Mouse (Mus musculus) small intestine, adult 2 months (tissue): ENCODE results near the gene Sstr5. TPM values are rescaled to one million over a fixed set of nuclear protein-coding genes. Genes with fewer than 3 reads are reported as not detected.

Source experiments
- H3K27ac ChIP-seq: fragments of 200-500 bp; 2 replicates; pipeline ENCODE4 v1.5.1; 2012; ENCODE audit warnings: low read depth, low read length, control low read depth, inconsistent platforms; ENCODE audit not compliant: insufficient read depth
- H3K27me3 ChIP-seq: fragments of 200-500 bp; 2 replicates; pipeline ENCODE4 v1.6.1; 2012; ENCODE audit warnings: mild to moderate bottlenecking, moderate library complexity, low read length, inconsistent platforms; ENCODE audit not compliant: control insufficient read depth, insufficient read depth
- H3K36me3 ChIP-seq: fragments of 200-500 bp; 2 replicates; pipeline ENCODE4 v1.6.1; 2012; ENCODE audit warnings: mild to moderate bottlenecking, low read length, control low read depth, inconsistent platforms; ENCODE audit not compliant: control insufficient read depth, insufficient read depth
- H3K4me1 ChIP-seq: fragments of 200-500 bp; 2 replicates; pipeline ENCODE4 v1.6.1; 2012; ENCODE audit warnings: low read length, inconsistent platforms, mixed read lengths; ENCODE audit not compliant: control insufficient read depth, insufficient read depth, insufficient read length
- H3K4me3 ChIP-seq: fragments of 200-500 bp; 2 replicates; pipeline ENCODE4 v1.5.1; 2012; ENCODE audit warnings: low read depth, mild to moderate bottlenecking, control low read depth, inconsistent platforms, low read length, moderate library complexity
- CTCF ChIP-seq: fragments of 200-500 bp; IDR thresholded peaks from 2 replicates; pipeline ENCODE4 v1.5.1; 2012; ENCODE audit warnings: low read depth, mild to moderate bottlenecking, control low read depth, inconsistent platforms, low read length, moderate library complexity, mixed read lengths; ENCODE audit not compliant: insufficient replicate concordance, insufficient read length; ENCODE audit errors: extremely low read depth
- POLR2A ChIP-seq: fragments of 200-500 bp; IDR thresholded peaks from 2 replicates; pipeline ENCODE4 v1.6.1; 2012; ENCODE audit warnings: low read depth, mild to moderate bottlenecking, control low read depth, inconsistent platforms, low read length, moderate library complexity
- WGBS: fragments of 180-500 bp; shearing (Covaris S2); methylation state at CpG from one replicate; pipeline ENCODE4 v1.1.7; 2018; 5-methylcytosine and 5-hydroxymethylcytosine counted together
- polyA plus RNA-seq: library from polyadenylated mRNA; depleted of rRNA; stranded (reverse); fragments of >200 nt; gene quantifications from 2 replicates; pipeline ENCODE4 v1.2.3, GENCODE M21; 2012

Gene Sstr5
- polyA plus RNA-seq, 1 experiment: 0.53 TPM

GRCm38 (mm10) chr17:25507799-25508198 is 10.7 kb upstream of the Sstr5 start:
- Histone ChIP-seq H3K4me1 (no peaks in the 10 kb centered on the region), H3K27me3 (no peaks in the 10 kb centered on the region), H3K27ac (no peak overlapping the region), H3K4me3 (no peak overlapping the region), H3K36me3 (no peaks in the 10 kb centered on the region)
- WGBS: 2% methylated on average over 3 of the region's 3 CpGs
- TF ChIP-seq POLR2A (no peak), CTCF (peak; percentile 74; the same call in 1 of the 2 replicates)

GRCm38 (mm10) chr17:25502599-25502998 is 5.5 kb upstream of the Sstr5 start:
- Histone ChIP-seq H3K4me1 (no peaks in the 10 kb centered on the region), H3K27ac (no peak overlapping the region), H3K4me3 (no peak overlapping the region), H3K36me3 (no peaks in the 10 kb centered on the region), H3K27me3 (no peaks in the 10 kb centered on the region)
- TF ChIP-seq POLR2A: no peak
- no peak for TF ChIP-seq CTCF
- 63% methylated on average over 4 of the region's 4 CpGs for WGBS

- H3K4me1 ChIP-seq: 0 out of 2 replicates have a peak, but pooled peaks cover 4% of the 10 kb centered on the region
- H3K4me3 ChIP-seq: no peak overlapping the region
- TF ChIP-seq POLR2A (no peak), CTCF (no peak)
- no peaks in the 10 kb centered on the region for H3K36me3 ChIP-seq
- H3K27ac ChIP-seq: no peak overlapping the region
- H3K27me3 ChIP-seq: peaks cover 2% of the 10 kb centered on the region; the same call in 1 of the 2 replicates
- 81% methylated on average over 6 of the region's 6 CpGs for WGBS
Measured at GRCm38 (mm10) chr17:25482092-25482491, 15.0 kb downstream of the Sstr5 start.

GRCm38 (mm10) chr17:25480820-25481219 is 16.3 kb downstream of the Sstr5 start:
- H3K4me1 ChIP-seq: 0 out of 2 replicates have a peak, but pooled peaks cover 4% of the 10 kb centered on the region
- peaks cover 2% of the 10 kb centered on the region; the same call in 1 of the 2 replicates for H3K27me3 ChIP-seq
- 51% methylated on average over 4 of the region's 4 CpGs for WGBS
- TF ChIP-seq POLR2A (no peak), CTCF (no peak)
- no peaks in the 10 kb centered on the region for H3K36me3 ChIP-seq
- no peak overlapping the region for H3K27ac ChIP-seq
- H3K4me3 ChIP-seq: no peak overlapping the region

GRCm38 (mm10) chr17:25480152-25480551 is 16.9 kb downstream of the Sstr5 start:
- WGBS: 65% methylated on average over 8 of the region's 8 CpGs
- TF ChIP-seq CTCF (no peak), POLR2A (no peak)

GRCm38 (mm10) chr17:25475946-25476744 is 20.9 kb downstream of the Sstr5 start:
- Histone ChIP-seq H3K27me3 (no peaks in the 10 kb centered on the region), H3K27ac (no peak overlapping the region), H3K4me3 (no peak overlapping the region), H3K36me3 (no peaks in the 10 kb centered on the region), H3K4me1 (peaks cover 2% of the 10 kb centered on the region)
- 38% methylated on average over 19 of the region's 19 CpGs for WGBS
- TF ChIP-seq POLR2A (0 out of 2 replicates have a peak, but pooled peaks have one; percentile 15), CTCF (peak; percentile 78; the same call in 1 of the 2 replicates)

More at GRCm38 (mm10) chr17:25480152-25480551, 16.9 kb downstream of the Sstr5 start:
- Histone ChIP-seq H3K36me3 (no peaks in the 10 kb centered on the region), H3K27ac (no peak overlapping the region), H3K27me3 (peaks cover 2% of the 10 kb centered on the region; the same call in 1 of the 2 replicates), H3K4me1 (0 out of 2 replicates have a peak, but pooled peaks cover 3% of the 10 kb centered on the region), H3K4me3 (no peak overlapping the region)
